Mouse (Mus musculus) stomach, embryonic 16.5 days (tissue): ENCODE measurements around the gene Tkfc. TPM values are rescaled to one million over a fixed set of nuclear protein-coding genes. Genes with fewer than 3 reads are reported as not detected.

Experiments
- ATAC-seq: fragments of 200-750 bp; cut with Nextera tagmentation; 2 replicates; pipeline ENCODE4 v1.8.0; 2017; ENCODE audit warnings: moderate number of reproducible peaks, moderate TSS enrichment; ENCODE audit not compliant: insufficient read depth, low FRiP score
- H3K27ac ChIP-seq: fragments of 300-500 bp; sonication (generic); 2 replicates; pipeline ENCODE4 v1.5.1; 2014; ENCODE audit warnings: low read length
- H3K27me3 ChIP-seq: fragments of 300-500 bp; sonication (generic); 2 replicates; pipeline ENCODE4 v1.6.1; 2014; ENCODE audit warnings: low read length, control low read depth, mixed read lengths; ENCODE audit not compliant: control insufficient read depth, insufficient read depth
- H3K36me3 ChIP-seq: fragments of 300-500 bp; sonication (generic); 2 replicates; pipeline ENCODE4 v1.6.1; 2014; ENCODE audit warnings: low read length; ENCODE audit not compliant: control insufficient read depth, insufficient read depth
- H3K4me1 ChIP-seq: fragments of 300-500 bp; sonication (generic); 2 replicates; pipeline ENCODE4 v1.6.1; 2014; ENCODE audit warnings: low read length, control low read depth, mixed read lengths; ENCODE audit not compliant: control insufficient read depth, insufficient read depth
- H3K4me2 ChIP-seq: fragments of 300-500 bp; sonication (generic); 2 replicates; pipeline ENCODE4 v1.6.1; 2014; ENCODE audit warnings: low read depth, low read length, mixed read lengths
- H3K4me3 ChIP-seq: fragments of 300-500 bp; sonication (generic); replicated peaks from 2 replicates; pipeline ENCODE4 v1.5.1; 2014; ENCODE audit warnings: mild to moderate bottlenecking, low read length
- H3K9ac ChIP-seq: fragments of 300-500 bp; sonication (generic); 2 replicates; pipeline ENCODE4 v1.6.1; 2014; ENCODE audit warnings: low read length
- H3K9me3 ChIP-seq: fragments of 300-500 bp; sonication (generic); replicated peaks from 2 replicates; pipeline ENCODE4 v1.6.1; 2016; ENCODE audit warnings: low read length, control low read depth; ENCODE audit not compliant: control insufficient read depth
- WGBS: fragments of 180-500 bp; shearing (Covaris S2); extraction: QIAGEN DNeasy Blood & Tissue Kit; methylation state at CpG from one replicate; pipeline ENCODE4 v1.1.7; 2014; 5-methylcytosine and 5-hydroxymethylcytosine counted together
- polyA plus RNA-seq: library from polyadenylated mRNA; unstranded; fragments of >200 nt; fragmentation: Nextera tagmentation; extraction: Ambion mirVana; gene quantifications from 2 replicates; pipeline ENCODE4 v1.2.1, GENCODE M21; 2015

Tkfc gene
- 19.3 and 19.4 TPM in 2 replicates for polyA plus RNA-seq

DNA sequence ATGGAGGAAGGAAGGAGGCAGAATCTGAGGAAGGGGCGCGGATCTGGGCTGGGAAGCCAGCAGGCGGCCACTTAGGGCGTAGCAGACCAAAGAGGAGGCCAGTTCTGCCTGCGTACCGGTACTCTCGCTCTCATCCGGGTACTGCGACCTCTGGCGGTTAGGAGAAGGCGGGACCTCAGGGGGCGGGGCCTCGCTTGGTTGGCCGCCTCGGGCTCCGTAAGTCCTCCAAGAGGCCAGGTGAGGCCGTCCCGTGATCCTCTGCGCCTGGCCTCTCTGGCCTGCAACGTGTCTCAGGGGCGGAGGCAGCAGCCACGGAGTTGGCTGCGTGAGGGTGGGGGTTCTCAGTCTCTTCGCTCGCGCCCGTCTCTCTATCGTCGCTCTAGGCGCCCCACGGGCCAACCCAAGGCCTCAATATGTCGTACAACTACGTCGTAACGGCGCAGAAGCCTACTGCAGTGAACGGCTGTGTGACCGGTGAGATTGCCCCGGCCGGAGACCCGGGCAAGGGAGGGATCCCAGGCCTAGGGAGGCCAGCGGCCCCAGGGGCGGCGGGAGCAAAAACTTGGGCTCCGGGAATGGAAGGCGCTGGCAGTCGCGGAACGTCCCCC is at the start of gene Tkfc, which contains the start of gene Ddb1:
Tkfc (minus strand) TSS at position 362 of the 608 bp plus-strand sequence.
Ddb1 (plus strand) TSS at position 35 of the 608 bp plus-strand sequence.
- H3K4me2 ChIP-seq: peak within 1 kb of the TSS; percentile 77
- under 1% methylated on average over 49 of the region's 49 CpGs for WGBS
- no peaks in the 10 kb centered on the region for H3K9me3 ChIP-seq
- peaks cover 8% of the 10 kb centered on the region; the same call in 1 of the 2 replicates for H3K36me3 ChIP-seq
- H3K27ac ChIP-seq: peak within 1 kb of the TSS; percentile 96
- peak; percentile 98 for ATAC-seq
- H3K27me3 ChIP-seq: no peaks in the 10 kb centered on the region
- peak within 1 kb of the TSS; percentile 99 for H3K9ac ChIP-seq
- H3K4me1 ChIP-seq: peaks cover 19% of the 10 kb centered on the region
- peak within 1 kb of the TSS; percentile 99 for H3K4me3 ChIP-seq

DNA sequence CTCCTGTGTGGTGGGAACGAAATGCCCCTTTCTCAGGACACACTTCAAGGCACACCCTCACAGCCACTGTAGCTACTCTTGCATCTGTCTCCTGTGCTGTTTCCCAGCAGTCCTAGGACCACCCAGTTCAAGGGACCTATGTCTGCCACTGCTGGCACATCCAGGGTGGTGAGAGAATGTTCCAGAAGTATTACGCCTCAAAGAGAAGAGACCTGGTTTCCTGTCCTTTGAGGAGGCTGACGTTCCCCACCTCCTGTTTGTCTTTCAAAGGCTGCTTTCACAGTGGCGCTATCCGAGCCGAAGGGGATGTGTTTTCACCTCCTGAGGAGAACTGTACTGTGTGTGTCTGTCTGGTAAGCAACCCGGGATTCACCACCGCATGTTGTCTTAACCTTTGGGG is 42.7 kb upstream of the Tkfc start:
- 76% methylated on average over 8 of the region's 8 CpGs for WGBS
- Histone ChIP-seq H3K4me1 (no peaks in the 10 kb centered on the region), H3K27ac (no peak overlapping the region), H3K9ac (no peak overlapping the region), H3K9me3 (no peaks in the 10 kb centered on the region), H3K4me3 (no peak overlapping the region), H3K4me2 (no peak overlapping the region), H3K36me3 (no peaks in the 10 kb centered on the region), H3K27me3 (no peaks in the 10 kb centered on the region)
- ATAC-seq: no peak

DNA sequence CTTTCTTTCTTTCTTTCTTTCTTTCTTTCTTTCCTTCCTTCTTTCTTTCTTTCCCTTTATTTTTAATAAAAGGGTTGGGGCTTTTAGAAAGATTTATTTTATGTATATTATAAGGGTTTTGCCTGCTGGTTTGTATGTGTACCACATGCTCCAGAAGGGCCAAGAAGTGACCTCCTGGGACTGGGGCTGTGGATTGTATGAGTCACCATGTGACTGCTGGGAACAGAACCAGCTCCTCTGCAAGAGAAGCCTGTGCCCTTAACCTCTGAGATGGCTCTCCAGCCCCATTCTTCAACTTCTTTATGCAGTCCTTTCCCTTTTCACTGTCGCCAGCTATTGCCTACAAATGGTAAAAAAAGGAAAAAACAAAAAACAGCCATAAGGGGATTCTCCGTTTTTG is 40.2 kb upstream of the Tkfc start:
- Histone ChIP-seq H3K27ac (no peak overlapping the region), H3K4me3 (no peak overlapping the region), H3K4me1 (no peaks in the 10 kb centered on the region; the same call in 1 of the 2 replicates), H3K36me3 (no peaks in the 10 kb centered on the region), H3K4me2 (no peak overlapping the region), H3K9me3 (no peaks in the 10 kb centered on the region), H3K27me3 (no peaks in the 10 kb centered on the region; the same call in 1 of the 2 replicates), H3K9ac (no peak overlapping the region)
- 80% methylated on average over 2 of the region's 2 CpGs for WGBS
- ATAC-seq: no peak

DNA sequence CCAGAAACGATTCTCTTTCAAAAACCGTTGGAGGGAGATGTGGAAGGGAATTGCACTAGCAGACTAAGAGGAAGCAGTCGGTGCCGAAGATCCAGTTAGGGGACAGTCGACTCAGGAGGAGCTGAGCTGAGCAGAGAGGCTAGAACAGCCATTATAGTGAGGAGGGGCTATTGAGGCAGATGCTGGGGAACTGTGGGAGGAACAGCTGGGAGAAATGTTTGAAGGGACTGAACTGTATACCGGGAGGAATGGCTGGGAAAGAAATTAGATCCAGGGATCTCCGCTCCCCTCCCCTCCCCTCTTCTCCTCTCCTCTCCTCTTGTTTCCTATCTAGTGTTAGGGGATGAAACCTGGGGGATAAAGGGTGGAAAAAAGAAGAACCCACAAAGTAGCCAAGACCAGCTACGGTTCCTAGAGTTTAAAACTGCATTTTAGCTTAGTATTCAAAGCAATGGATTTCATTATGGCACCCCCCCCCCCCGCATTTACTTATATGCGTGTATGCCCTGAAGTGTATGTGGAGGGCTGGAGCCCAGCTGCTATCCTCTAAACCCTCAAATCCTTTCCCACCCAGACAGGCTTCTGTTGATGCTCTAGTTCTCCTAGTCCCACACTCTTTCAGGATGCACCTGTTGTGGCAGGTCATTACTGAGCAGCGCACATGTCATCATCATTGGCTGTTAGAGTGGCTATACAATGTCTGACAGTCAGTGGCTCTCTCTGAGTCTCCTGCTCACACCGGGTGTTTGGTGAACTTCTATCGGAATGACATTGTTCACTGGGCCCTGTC is 35.3 kb upstream of the Tkfc start:
- 49% methylated on average over 13 of the region's 13 CpGs for WGBS
- H3K4me2 ChIP-seq: no peak overlapping the region
- H3K27ac ChIP-seq: no peak overlapping the region
- no peak overlapping the region for H3K9ac ChIP-seq
- H3K4me3 ChIP-seq: no peak overlapping the region
- H3K4me1 ChIP-seq: no peaks in the 10 kb centered on the region; the same call in 1 of the 2 replicates
- H3K27me3 ChIP-seq: no peaks in the 10 kb centered on the region; the same call in 1 of the 2 replicates
- H3K9me3 ChIP-seq: no peaks in the 10 kb centered on the region
- no peak for ATAC-seq
- H3K36me3 ChIP-seq: no peaks in the 10 kb centered on the region

DNA sequence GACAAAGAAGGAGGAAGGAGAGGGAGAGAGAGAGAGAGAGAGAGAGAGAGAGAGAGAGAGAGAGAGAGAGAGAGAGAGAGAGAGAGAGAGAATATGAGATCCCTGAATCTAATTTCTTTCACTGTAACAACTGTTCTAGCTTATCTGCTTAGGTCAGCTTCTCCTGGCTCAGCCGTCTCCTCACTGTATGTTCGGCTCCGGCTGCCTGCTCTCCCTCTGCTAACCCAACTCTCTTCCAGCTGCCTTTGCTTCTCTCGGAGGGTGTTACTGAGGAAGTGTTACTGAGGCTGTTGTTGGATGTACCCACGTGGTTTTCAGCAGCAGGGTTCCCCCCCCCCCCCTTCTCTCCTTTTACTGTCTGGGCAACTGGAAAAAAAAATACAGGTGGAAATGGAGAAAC is 34.6 kb upstream of the Tkfc start:
- 8% methylated on average over 5 of the region's 5 CpGs for WGBS
- H3K36me3 ChIP-seq: no peaks in the 10 kb centered on the region
- no peak for ATAC-seq

DNA sequence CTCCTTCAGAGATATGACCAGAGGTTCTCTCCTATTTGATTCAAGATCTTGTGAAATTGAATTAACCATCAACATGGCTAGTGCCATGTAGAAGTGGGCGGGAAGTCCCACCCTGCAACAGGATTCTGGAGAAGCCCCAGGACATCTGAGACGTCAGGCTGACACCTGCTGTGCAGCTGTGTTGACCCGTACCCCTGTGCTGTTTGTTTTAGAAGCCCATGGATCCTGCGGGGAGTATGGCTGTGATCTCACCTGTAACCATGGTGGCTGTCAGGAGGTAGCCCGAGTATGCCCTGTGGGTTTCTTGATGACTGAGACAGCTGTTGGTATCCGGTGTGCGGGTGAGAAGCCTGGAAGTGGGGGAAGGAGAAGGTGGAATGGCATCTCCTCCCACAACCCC is 32.4 kb upstream of the Tkfc start:
- H3K9me3 ChIP-seq: no peaks in the 10 kb centered on the region
- peaks cover 15% of the 10 kb centered on the region for H3K4me1 ChIP-seq
- WGBS: 60% methylated on average over 7 of the region's 7 CpGs
- H3K4me2 ChIP-seq: no peak overlapping the region
- no peaks in the 10 kb centered on the region for H3K36me3 ChIP-seq
- no peak overlapping the region for H3K27ac ChIP-seq
- no peak overlapping the region for H3K4me3 ChIP-seq
- ATAC-seq: no peak
- no peaks in the 10 kb centered on the region; the same call in 1 of the 2 replicates for H3K27me3 ChIP-seq
- H3K9ac ChIP-seq: no peak overlapping the region

More for the DNA sequence above, 34.6 kb upstream of the Tkfc start:
- no peak overlapping the region for H3K27ac ChIP-seq
- H3K4me3 ChIP-seq: no peak overlapping the region
- H3K4me1 ChIP-seq: peaks cover 4% of the 10 kb centered on the region; the same call in 1 of the 2 replicates
- no peak overlapping the region for H3K4me2 ChIP-seq
- no peaks in the 10 kb centered on the region; the same call in 1 of the 2 replicates for H3K27me3 ChIP-seq
- H3K9me3 ChIP-seq: no peaks in the 10 kb centered on the region
- no peak overlapping the region for H3K9ac ChIP-seq

DNA sequence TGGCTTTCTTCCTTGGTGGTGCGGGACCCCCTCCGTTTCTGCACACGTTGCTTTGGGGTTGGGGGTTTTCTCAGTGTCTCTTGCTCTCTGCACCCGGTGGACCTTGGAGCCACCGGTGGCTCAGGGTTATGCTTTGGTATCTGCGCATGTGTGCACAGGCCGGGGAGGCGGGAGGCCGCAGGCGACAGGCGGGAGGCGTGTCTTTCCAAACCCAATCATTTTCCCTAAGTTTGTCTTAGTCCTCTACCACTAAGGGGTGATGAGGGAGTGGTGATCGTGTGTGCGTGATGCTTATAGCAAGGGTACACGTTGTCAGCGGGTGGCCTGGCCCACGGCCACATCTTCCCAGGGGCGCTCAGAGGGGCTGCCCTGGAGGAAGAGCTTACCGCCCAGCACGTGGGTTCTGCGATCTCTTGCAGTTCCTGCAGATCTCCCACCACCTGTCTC is 29.4 kb upstream of the Tkfc start:
- peak overlapping the region; percentile 8; the same call in 1 of the 2 replicates for H3K27ac ChIP-seq
- 5% methylated on average over 21 of the region's 21 CpGs for WGBS
- no peaks in the 10 kb centered on the region for H3K9me3 ChIP-seq
- peaks cover 15% of the 10 kb centered on the region for H3K4me1 ChIP-seq
- ATAC-seq: peak; percentile 90
- peak overlapping the region; percentile 81 for H3K4me2 ChIP-seq
- peak overlapping the region; percentile 62 for H3K9ac ChIP-seq
- no peaks in the 10 kb centered on the region for H3K36me3 ChIP-seq
- H3K27me3 ChIP-seq: no peaks in the 10 kb centered on the region
- H3K4me3 ChIP-seq: peak overlapping the region; percentile 46

DNA sequence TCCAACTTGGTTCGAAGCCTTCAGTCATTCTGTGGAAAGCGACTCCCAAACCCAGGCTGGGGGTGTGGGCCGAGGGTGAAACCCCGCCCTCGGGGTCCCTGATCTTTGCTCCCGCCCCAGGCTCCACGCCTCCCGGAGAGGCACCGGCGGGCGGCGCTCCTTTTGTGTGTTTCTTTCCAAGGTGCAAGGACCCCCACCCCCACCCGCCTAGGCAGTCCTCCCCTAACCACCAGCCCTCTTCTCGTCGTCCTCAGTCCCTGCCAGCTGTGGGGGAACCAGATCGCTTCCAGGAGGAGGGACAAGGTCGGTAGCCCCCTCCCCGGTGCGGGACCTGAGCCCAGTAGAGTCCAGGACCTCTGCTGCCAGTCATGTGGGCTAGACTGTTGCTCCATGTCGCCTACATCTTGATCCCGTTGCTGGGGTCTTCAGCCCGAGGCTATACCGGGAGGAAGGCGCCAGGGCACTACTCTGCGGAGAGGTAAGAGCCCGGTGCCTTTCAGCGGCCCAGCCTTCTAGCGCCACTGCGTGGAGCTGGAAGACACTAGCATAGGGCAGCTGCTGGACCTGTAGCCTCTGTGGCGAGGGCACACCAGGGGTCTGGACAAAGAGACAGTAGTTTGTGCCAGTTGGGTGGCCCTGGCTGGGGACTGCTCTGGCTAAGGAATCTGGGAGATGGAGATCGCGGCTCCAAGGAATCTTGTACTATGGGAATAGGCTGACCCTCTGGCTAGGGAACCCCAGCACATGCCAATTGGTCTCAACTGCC is 28.8 kb upstream of the Tkfc start, which contains the start of gene Vwce:
Vwce (plus strand) TSS at position 108 of the 766 bp plus-strand sequence.
- H3K9ac ChIP-seq: peak within 1 kb of the TSS; percentile 62
- peaks cover 15% of the 10 kb centered on the region for H3K4me1 ChIP-seq
- ATAC-seq: peak; percentile 71
- H3K36me3 ChIP-seq: 0 out of 2 replicates have a peak, but pooled peaks cover 3% of the 10 kb centered on the region
- WGBS: 2% methylated on average over 32 of the region's 32 CpGs
- H3K27ac ChIP-seq: no peak within 1 kb of the TSS; the same call in 1 of the 2 replicates
- no peaks in the 10 kb centered on the region for H3K9me3 ChIP-seq
- H3K27me3 ChIP-seq: no peaks in the 10 kb centered on the region
- H3K4me2 ChIP-seq: peak within 1 kb of the TSS; percentile 81
- peak within 1 kb of the TSS; percentile 46 for H3K4me3 ChIP-seq
